Mouse (Mus musculus): ENCODE results near the gene Wdfy3. TPM values are rescaled to one million over a fixed set of nuclear protein-coding genes. Genes with fewer than 3 reads are reported as not detected.
"Not testable (repeated sequence)": the region's sequence is repeated elsewhere in the genome, so short reads cannot be mapped to it uniquely, and the experiment has no call there.

Wdfy3 gene
- polyA plus RNA-seq, 1 experiment, result 50.3 TPM

- DNase-seq (ENCODE audit: extremely low spot score in 1 of 2, low spot score in 1 of 2), result no peak
These were observed 222.0 kb downstream of the Wdfy3 start for GRCm38 (mm10) chr5:101847762-101848161.

GRCm38 (mm10) chr5:101847323-101847722 lies 222.4 kb downstream of the Wdfy3 start:
- DNase-seq (ENCODE audit: extremely low spot score in 1 of 2, low spot score in 1 of 2), result no peak

GRCm38 (mm10) chr5:101845930-101846329 lies 223.8 kb downstream of the Wdfy3 start:
- no peak for DNase-seq (ENCODE audit: extremely low spot score in 1 of 2, low spot score in 1 of 2)

GRCm38 (mm10) chr5:101845011-101845410 lies 224.7 kb downstream of the Wdfy3 start:
- no peak for DNase-seq (ENCODE audit: extremely low spot score in 1 of 2, low spot score in 1 of 2)

GRCm38 (mm10) chr5:101840476-101840875 lies 229.2 kb downstream of the Wdfy3 start:
- DNase-seq (ENCODE audit: extremely low spot score in 1 of 2, low spot score in 1 of 2), result no peak

GRCm38 (mm10) chr5:101837605-101838004 lies 232.1 kb downstream of the Wdfy3 start:
- DNase-seq (ENCODE audit: extremely low spot score in 1 of 2, low spot score in 1 of 2), result not testable (repeated sequence)

- DNase-seq (ENCODE audit: extremely low spot score in 1 of 2, low spot score in 1 of 2), result no peak
These were observed 233.5 kb downstream of the Wdfy3 start for GRCm38 (mm10) chr5:101836221-101836620.

GRCm38 (mm10) chr5:101833875-101834274 lies 235.8 kb downstream of the Wdfy3 start:
- no peak for DNase-seq (ENCODE audit: extremely low spot score in 1 of 2, low spot score in 1 of 2)

GRCm38 (mm10) chr5:101832991-101833390 lies 236.7 kb downstream of the Wdfy3 start:
- no peak for DNase-seq (ENCODE audit: extremely low spot score in 1 of 2, low spot score in 1 of 2)

GRCm38 (mm10) chr5:101832042-101832441 lies 237.7 kb downstream of the Wdfy3 start:
- no peak for DNase-seq (ENCODE audit: extremely low spot score in 1 of 2, low spot score in 1 of 2)

- DNase-seq (ENCODE audit: extremely low spot score in 1 of 2, low spot score in 1 of 2), result no peak
These were observed 239.5 kb downstream of the Wdfy3 start for GRCm38 (mm10) chr5:101830180-101830579.

- DNase-seq (ENCODE audit: extremely low spot score in 1 of 2, low spot score in 1 of 2), result no peak
These were observed 240.8 kb downstream of the Wdfy3 start for GRCm38 (mm10) chr5:101828932-101829331.

- no peak for DNase-seq (ENCODE audit: extremely low spot score in 1 of 2, low spot score in 1 of 2)
These were observed 242.2 kb downstream of the Wdfy3 start for GRCm38 (mm10) chr5:101827477-101827876.

- DNase-seq (ENCODE audit: extremely low spot score in 1 of 2, low spot score in 1 of 2), result peak in 1 of 2 experiments; percentile 34
These were observed 243.2 kb downstream of the Wdfy3 start for GRCm38 (mm10) chr5:101826531-101826970.

GRCm38 (mm10) chr5:101825111-101825911 lies 244.4 kb downstream of the Wdfy3 start:
- DNase-seq (ENCODE audit: extremely low spot score in 1 of 2, low spot score in 1 of 2), result peak; percentile 38 to 60

- DNase-seq (ENCODE audit: extremely low spot score in 1 of 2, low spot score in 1 of 2), result no peak
These were observed 247.4 kb downstream of the Wdfy3 start for GRCm38 (mm10) chr5:101822311-101822670.

- no peak for DNase-seq (ENCODE audit: extremely low spot score in 1 of 2, low spot score in 1 of 2)
These were observed 248.0 kb downstream of the Wdfy3 start for GRCm38 (mm10) chr5:101821491-101822310.

- DNase-seq (ENCODE audit: extremely low spot score in 1 of 2, low spot score in 1 of 2), result no peak
These were observed 248.7 kb downstream of the Wdfy3 start for GRCm38 (mm10) chr5:101821052-101821451.

- no peak for DNase-seq (ENCODE audit: extremely low spot score in 1 of 2, low spot score in 1 of 2)
These were observed 249.9 kb downstream of the Wdfy3 start for GRCm38 (mm10) chr5:101819844-101820243.

GRCm38 (mm10) chr5:101819216-101819615 lies 250.5 kb downstream of the Wdfy3 start:
- DNase-seq (ENCODE audit: extremely low spot score in 1 of 2, low spot score in 1 of 2), result no peak

- no peak for DNase-seq (ENCODE audit: extremely low spot score in 1 of 2, low spot score in 1 of 2)
These were observed 252.9 kb downstream of the Wdfy3 start for GRCm38 (mm10) chr5:101816822-101817221.
